Mouse (Mus musculus): ENCODE measurements around the gene Slc17a7.
"Not testable (repeated sequence)": the region's sequence is repeated elsewhere in the genome, so short reads cannot be mapped to it uniquely, and the experiment has no call there.

Slc17a7 gene

DNA sequence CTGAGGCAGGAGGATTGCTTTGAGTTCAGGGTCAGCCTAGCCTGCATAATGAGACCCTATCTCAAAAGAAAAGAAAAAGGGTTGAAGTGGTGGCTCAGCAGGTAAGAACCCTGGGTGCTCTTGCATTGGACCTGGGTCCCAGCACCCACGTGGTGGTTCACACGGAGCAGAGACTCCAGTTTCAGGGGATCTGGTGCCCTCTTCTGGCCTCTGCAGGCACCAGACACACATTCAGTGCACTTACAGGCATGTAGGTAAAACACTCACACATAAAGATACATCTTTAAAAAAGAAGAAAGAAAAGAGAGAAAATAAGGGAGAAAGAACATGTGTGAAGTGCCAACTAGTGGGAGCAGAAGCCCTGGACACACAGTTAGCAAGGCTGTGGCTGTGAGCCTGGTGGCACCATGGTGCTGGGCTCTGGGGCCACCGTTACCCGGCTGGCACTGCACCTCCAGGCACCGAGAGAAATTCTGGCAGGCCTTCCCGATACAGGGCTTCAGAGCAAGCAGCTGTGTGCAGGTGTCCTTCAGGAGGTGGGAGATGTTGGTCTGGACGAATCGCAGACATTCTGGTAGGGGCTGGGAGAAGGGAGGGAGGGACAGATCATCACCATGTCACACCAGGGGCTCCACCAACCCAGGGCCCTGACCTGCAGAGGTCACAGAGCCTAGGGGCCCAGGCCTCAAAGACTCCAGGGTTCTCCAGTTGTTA is 30.1 kb upstream of the Slc17a7 start:
- DNase-seq (ENCODE audit: inconsistent ontology term): no peak

DNA sequence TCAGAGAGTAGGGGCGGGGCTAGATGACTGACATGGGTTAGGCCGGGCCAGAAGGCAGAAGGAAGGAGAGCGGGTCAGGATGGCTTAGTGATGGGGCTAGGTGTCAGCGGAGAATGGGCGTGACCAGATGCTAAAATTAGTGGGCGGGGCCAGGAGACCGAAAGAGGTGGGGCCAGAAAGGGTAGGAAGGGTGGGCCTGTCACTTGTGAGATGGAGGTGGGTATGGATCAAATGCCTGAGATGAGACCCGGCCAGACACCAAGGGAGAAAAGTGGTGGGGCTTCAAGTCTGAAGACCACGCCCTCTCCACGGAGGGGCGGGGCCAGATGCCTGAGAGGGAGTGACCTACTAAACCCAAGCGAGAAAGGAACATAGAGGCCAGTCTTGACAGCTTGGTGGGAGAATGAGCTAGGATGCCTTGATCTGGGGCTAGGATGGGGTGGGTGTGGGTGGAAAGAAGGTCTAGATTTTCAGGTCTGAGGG is 29.2 kb upstream of the Slc17a7 start:
- peak; percentile 34 for DNase-seq (ENCODE audit: inconsistent ontology term)

DNA sequence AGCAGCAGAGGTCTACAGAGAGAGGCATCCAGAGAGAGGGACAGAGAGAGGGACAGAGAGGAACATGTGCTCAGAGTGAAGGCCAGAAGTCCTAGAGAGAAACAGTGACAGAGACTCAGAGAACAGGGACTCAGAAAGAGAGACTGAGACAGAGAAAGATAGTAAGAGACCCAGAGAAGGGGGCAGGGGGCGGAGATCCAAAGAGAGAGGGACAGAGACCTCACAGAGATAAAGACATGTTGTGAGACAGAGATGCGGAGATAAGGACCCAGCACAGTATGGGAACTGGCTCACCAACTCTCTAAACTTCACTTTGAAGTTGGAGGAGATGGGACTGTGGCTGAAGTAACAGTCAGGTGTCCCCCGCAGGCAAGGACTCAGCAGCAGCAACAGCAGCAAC is 28.4 kb upstream of the Slc17a7 start:
- no peak for DNase-seq (ENCODE audit: inconsistent ontology term)

DNA sequence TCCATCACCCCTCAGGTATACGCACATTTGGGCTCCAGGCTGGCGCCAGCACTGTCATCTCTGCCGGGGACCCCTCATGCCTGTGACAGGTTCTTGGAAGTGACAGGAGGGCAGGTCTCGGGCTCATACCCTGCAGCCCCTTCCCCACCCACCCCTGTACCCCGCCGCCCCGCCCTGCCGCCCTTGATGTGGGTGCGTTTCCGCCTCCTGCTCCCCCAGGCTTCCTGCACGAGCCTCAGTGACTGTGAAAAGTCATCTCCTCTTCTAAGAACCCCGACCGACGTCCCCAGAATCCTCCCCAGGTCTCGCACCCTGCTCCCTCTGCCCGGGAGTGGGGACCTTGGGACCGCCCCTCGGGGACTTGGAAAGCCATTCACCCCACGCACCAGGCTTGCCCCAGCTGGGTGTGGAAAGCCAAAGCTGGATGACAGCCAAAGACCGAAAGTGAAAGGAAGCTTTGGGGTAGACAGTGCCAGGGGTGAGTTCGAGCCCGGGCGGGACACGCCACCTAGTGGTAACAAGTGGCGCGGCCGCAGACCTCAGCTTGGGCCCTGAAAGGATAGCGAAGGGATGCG is 27.7 kb upstream of the Slc17a7 start, which contains the start of the genes Gm45713 and Flt3l:
Gm45713 (minus strand) TSS at position 239 of the 575 bp plus-strand sequence.
Flt3l (minus strand) TSS at position 440 of the 575 bp plus-strand sequence.
- DNase-seq (ENCODE audit: inconsistent ontology term): peak; percentile 92

DNA sequence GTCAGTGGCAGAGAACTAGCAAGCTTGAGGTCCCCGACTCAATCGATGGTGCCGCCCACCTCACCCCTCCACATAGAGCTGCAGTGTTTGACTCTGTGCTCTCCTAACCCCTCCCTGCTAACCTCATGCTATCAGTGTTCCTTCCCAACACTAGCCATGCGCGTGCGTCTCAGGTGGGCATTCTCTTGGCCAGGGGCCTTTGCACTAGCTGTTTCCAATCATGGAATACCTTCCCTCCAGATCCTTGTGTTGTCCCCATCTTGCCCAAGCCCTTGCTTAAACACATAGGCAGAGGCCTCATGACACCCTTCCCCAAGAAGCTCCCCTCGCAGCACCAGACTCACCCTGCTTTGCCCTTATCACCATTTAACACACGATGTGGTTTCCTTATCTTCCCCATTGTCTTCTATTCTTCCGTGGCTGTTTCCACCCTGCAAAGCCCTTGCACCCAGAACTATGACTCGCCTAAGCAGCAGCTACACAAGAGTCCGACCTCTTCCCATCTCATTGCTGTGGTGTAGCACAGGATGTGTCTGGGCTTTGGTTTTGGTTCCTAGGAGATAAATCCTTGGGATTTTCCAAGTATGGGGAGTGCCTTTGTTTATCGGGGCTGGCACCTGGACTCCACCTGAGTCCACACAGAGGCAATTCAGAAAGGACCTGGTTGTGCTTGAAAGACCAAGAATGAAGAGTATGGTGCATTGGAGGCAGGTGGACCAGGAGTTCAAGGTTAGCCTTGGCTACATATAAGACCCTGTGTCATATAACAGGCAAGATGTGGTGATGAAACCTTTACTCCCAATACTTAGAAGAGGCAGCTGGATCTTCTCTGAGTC is 26.4 kb upstream of the Slc17a7 start:
- no peak for DNase-seq (ENCODE audit: inconsistent ontology term)

DNA sequence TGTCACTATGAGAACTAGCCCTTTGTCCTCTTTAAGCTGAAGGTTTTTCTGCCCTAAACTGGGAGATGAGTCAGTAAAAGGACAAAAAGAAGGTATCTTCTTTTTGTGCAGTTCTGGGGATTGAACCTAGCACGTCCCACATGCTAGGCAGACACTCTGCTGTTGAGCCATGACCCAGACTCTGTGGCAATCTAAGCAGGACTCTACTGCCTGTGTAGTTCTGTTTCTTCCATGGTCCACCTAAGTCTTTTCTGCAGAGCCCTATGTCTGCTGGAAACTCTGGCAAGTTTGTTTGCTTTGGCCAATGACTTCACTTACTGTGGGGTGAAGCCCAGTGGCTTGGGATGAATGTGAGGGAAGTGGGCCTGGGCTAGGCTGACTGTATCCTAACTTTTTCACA is 25.3 kb upstream of the Slc17a7 start:
- no peak for DNase-seq (ENCODE audit: inconsistent ontology term)

GRCm38 (mm10) chr7:45139904-45140723 is 23.6 kb upstream of the Slc17a7 start:
- no peak for DNase-seq (ENCODE audit: inconsistent ontology term)

- DNase-seq (ENCODE audit: inconsistent ontology term): no peak
Measured at GRCm38 (mm10) chr7:45141319-45141718, 22.4 kb upstream of the Slc17a7 start.

DNA sequence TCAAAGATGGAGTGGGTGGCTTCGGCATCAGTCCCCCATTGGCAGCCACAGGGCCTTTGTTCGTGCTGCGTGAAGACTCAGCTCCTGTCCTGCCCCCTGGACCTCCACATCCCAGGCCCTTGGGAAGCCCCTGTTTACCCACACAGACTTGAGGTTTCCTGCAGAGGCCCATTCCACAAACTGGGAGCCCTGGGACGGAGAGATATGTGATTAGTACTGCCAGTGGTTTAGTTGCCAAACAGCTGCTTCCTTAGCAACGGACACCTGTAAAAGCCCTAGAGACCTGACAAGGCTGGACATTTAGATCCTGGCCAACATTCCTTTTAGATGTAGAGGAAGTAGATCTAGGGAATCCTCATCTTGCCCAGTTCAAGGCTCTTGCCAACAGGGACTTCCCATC is 21.8 kb upstream of the Slc17a7 start:
- no peak for DNase-seq (ENCODE audit: inconsistent ontology term)

- DNase-seq (ENCODE audit: inconsistent ontology term): no peak
Measured at GRCm38 (mm10) chr7:45144368-45145174, 19.2 kb upstream of the Slc17a7 start.

DNA sequence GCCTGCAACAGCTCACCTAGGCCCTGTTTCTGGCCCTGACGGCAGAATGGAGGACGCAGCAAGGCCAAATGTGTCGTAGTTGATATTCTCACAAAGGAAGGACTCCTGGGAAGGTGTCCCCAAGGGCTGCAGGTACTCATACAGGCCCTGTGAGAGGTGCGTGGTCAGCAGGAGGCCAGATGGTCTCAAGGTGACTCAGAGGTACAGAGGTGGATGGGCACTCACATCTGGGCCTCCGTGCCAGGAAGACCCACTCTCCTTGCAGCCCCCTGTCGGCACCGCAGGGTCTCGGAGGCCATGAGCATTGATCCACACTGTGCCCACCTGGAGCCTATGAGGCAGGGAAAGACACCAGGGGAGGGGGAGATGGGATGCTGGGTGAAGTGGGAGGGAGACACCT is 18.3 kb upstream of the Slc17a7 start:
- no peak for DNase-seq (ENCODE audit: inconsistent ontology term)

- no peak for DNase-seq (ENCODE audit: inconsistent ontology term)
Measured at GRCm38 (mm10) chr7:45147267-45147666, 16.5 kb upstream of the Slc17a7 start.

DNA sequence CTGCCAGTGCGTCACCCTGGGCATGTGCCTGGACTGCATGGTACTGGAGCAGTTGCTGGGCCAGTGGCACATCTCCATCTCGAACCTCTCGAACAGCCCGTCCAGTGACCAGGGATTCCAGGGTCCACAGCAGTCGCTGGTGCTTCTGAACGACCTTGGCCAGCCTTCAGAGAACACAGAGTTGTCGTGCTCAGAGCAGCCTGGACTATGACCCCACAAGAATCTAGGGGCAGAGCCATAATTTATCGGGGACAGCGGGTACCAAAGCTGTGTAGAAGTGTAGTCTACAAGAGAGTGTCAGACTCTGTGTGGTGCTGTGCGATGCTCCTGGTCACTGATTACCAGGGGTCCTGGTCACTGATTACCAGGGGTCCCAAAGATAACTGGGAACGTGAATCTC is 15.8 kb upstream of the Slc17a7 start:
- DNase-seq (ENCODE audit: inconsistent ontology term): no peak

- DNase-seq (ENCODE audit: inconsistent ontology term): no peak
Measured at GRCm38 (mm10) chr7:45148534-45149098, 15.1 kb upstream of the Slc17a7 start.

DNA sequence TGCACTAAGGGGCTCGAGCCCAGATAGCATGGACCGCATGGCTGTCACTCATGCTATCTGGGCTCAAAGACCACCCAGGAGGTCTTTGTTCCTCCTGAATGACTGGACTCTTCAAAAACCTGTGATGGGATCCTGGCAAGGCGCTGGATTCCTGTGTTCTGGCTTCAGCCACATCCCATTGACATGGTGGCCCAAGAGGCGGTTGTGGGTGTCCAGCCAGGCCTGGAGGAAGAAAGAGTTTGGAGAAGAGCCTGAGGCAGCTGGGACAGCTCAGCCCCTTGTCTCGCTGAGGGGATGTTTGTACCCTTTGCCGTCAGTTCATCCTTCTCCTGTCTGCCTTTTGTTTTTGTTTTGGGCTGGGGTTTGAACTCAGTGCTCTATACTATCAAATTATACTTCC is 14.2 kb upstream of the Slc17a7 start:
- DNase-seq (ENCODE audit: inconsistent ontology term): no peak

DNA sequence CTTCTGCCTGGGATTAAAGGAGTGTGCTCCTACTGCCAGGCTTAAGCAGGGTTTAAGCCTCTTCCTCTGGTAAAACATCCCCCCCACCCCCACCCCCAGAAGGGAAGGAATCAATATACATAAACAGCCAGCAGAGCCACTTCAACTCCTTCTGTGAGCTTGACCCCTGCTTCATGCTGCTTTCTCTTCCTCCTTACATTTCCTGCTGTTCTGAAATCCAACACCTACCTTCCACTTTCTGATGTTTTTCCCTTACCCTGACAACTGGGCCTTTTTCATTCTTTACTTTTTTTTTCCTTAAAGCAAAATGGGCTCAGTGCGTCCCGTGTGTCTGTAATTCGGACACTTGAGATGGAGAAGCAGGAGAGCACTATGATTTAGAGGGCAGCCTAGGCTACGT is 13.4 kb upstream of the Slc17a7 start:
- no peak for DNase-seq (ENCODE audit: inconsistent ontology term)

DNA sequence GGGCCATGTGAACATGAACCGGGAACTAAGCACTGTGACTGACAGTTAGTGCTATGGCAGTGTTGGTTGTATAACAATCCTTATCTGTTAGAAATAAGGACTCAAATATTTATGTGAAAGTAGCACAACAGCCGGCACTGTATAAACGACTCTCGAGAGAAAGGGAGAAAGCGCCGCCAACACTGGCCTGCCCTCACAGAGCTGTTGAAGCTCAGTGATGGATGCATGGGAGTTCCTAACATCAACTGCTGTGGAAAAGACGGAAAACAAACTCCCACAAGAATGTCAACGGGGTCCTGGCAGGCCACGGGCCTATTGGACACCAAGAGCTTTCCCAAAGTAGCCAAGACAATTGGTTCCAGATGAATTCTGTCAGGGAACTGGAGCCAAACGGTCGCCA is 12.4 kb upstream of the Slc17a7 start:
- no peak for DNase-seq (ENCODE audit: inconsistent ontology term)

GRCm38 (mm10) chr7:45153052-45153451 is 10.7 kb upstream of the Slc17a7 start:
- not testable (repeated sequence) for DNase-seq (ENCODE audit: inconsistent ontology term)

GRCm38 (mm10) chr7:45153586-45153985 is 10.2 kb upstream of the Slc17a7 start:
- DNase-seq (ENCODE audit: inconsistent ontology term): no peak

Data from Muller cell, postnatal 12 days (primary cell).